Mouse (Mus musculus) embryonic fibroblast, embryonic 13.5 days (primary cell): ENCODE data around the gene Traf3ip3. TPM values are rescaled to one million over a fixed set of nuclear protein-coding genes. Genes with fewer than 3 reads are reported as not detected.

Experiments
- H3K27ac ChIP-seq: 2 replicates; pipeline ENCODE4 v1.5.1; 2012; ENCODE audit warnings: low read length, control low read depth, inconsistent platforms; ENCODE audit not compliant: insufficient read depth
- H3K4me1 ChIP-seq: 2 replicates; pipeline ENCODE4 v1.6.1; 2011; ENCODE audit warnings: low read length; ENCODE audit not compliant: control insufficient read depth, insufficient read depth
- H3K4me3 ChIP-seq: 2 replicates; pipeline ENCODE4 v1.5.1; 2011; ENCODE audit warnings: mild to moderate bottlenecking, control low read depth, low read length; ENCODE audit not compliant: insufficient read depth
- CTCF ChIP-seq: IDR thresholded peaks from 2 replicates; pipeline ENCODE4 v1.5.1; 2011; ENCODE audit warnings: mild to moderate bottlenecking, control low read depth, low read length, moderate library complexity, borderline replicate concordance; ENCODE audit not compliant: insufficient read depth
- POLR2A ChIP-seq: IDR thresholded peaks from 2 replicates; pipeline ENCODE4 v1.6.1; 2011; ENCODE audit warnings: low read depth, mild to moderate bottlenecking, control low read depth, low read length, moderate library complexity
- polyA plus RNA-seq: library from polyadenylated mRNA; stranded (reverse); fragments of >200 nt; gene quantifications from 2 replicates; pipeline ENCODE4 v1.2.4, GENCODE M21; 2011; ENCODE audit warnings: low read depth; ENCODE audit not compliant: missing spikeins, insufficient read length

Traf3ip3 gene
- polyA plus RNA-seq, 1 experiment = not detected

GRCm38 (mm10) chr1:193230935-193231334 lies 29.4 kb upstream of the Traf3ip3 start:
- no peaks in the 10 kb centered on the region for H3K4me1 ChIP-seq
- no peak overlapping the region for H3K27ac ChIP-seq
- H3K4me3 ChIP-seq = no peak overlapping the region
- TF ChIP-seq CTCF (no peak), POLR2A (no peak)

- no peaks in the 10 kb centered on the region for H3K4me1 ChIP-seq
- H3K27ac ChIP-seq = no peak overlapping the region
- TF ChIP-seq POLR2A = no peak
- no peak for TF ChIP-seq CTCF
Measured at GRCm38 (mm10) chr1:193230531-193230930, 29.0 kb upstream of the Traf3ip3 start.

GRCm38 (mm10) chr1:193229570-193229969 lies 28.1 kb upstream of the Traf3ip3 start:
- Histone ChIP-seq H3K27ac (no peak overlapping the region), H3K4me1 (no peaks in the 10 kb centered on the region), H3K4me3 (no peak overlapping the region)
- TF ChIP-seq CTCF = no peak
- no peak for TF ChIP-seq POLR2A

More at GRCm38 (mm10) chr1:193230531-193230930, 29.0 kb upstream of the Traf3ip3 start:
- no peak overlapping the region for H3K4me3 ChIP-seq

- TF ChIP-seq CTCF (no peak), POLR2A (no peak)
- Histone ChIP-seq H3K27ac (no peak overlapping the region), H3K4me1 (no peaks in the 10 kb centered on the region), H3K4me3 (no peak overlapping the region)
Measured at GRCm38 (mm10) chr1:193227537-193227936, 26.0 kb upstream of the Traf3ip3 start.

DNA sequence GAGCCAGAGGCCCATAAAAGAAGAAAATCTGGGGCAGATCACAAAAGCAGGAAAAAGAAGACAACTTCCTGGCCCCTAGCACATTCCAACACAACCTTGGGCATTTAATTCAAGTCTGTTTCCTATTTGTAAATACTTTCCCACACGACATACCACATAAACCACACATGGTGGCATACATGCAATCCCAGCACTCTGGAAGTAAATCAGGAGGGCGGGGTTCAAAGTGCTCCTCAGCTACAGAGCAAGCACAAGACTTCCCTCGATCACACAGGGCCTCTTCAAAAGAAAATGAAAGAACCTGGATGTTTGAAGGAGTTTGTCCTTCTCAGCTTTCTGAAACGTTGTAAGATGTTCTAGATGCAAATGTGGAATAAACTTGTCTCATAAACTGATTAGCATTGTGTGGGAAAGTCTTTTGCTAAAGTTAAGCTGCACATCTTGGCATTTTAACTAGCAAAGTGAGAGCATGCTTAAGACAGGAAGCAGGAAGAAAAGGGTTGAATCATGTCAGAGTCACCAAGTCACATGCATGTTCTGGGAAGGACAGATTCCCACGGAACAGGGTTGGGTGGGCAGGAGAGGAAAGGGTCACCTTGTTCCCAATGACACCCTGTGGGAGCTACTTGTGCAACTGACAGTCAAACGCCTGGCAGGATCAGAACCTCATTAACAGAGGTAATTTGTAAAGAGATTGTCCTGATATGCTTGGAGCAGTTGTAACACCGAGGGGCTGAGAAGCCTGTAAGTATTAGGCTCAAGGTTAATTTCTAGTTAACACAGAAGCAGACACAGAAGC lies 25.4 kb upstream of the Traf3ip3 start:
- no peak for TF ChIP-seq CTCF
- no peak for TF ChIP-seq POLR2A
- no peaks in the 10 kb centered on the region for H3K4me1 ChIP-seq
- no peak overlapping the region for H3K4me3 ChIP-seq
- no peak overlapping the region for H3K27ac ChIP-seq

DNA sequence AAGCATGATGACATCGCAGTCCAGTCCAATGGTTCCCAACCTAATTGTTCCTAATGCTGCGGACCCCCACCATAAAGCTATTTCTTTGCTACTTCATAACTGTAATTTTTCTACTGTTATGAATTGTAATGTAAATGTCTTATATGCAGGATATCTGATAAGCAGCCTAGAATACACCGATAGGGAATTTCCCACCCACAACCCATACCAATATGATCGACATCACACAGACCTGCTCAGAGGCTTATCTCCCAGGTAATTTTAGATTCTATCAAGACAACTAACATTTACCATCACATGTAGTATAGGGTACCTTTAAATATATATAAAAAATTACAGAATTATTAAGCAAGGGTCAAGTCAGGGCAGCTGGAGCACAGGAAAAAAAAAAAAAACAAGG lies 24.6 kb upstream of the Traf3ip3 start:
- no peak overlapping the region for H3K4me3 ChIP-seq
- H3K4me1 ChIP-seq = no peaks in the 10 kb centered on the region
- no peak overlapping the region for H3K27ac ChIP-seq
- TF ChIP-seq CTCF = no peak
- TF ChIP-seq POLR2A = no peak

GRCm38 (mm10) chr1:193225531-193225930 lies 24.0 kb upstream of the Traf3ip3 start:
- no peak overlapping the region for H3K27ac ChIP-seq
- H3K4me3 ChIP-seq = no peak overlapping the region
- TF ChIP-seq POLR2A = no peak
- TF ChIP-seq CTCF = no peak
- H3K4me1 ChIP-seq = no peaks in the 10 kb centered on the region

DNA sequence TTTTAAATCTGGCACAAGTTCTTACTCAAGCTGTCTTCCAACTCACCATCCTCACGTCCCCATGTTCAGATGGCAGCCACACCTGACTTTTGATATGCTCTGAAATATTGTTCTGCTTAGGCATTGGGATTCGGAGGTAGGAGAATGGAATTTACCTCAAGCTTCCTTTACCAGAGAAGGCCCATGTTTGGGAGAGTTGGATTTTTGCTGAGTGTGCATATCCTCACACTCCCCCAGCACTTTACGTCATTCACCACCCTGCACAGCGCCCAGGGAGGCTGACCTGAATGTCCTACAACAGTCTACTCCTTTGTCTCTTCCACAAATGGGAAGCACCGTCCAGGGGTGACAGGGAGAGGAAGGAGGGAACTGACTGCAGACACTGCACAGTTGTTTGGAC lies 18.9 kb upstream of the Traf3ip3 start:
- no peak overlapping the region for H3K4me3 ChIP-seq
- TF ChIP-seq CTCF (no peak), POLR2A (no peak)
- no peaks in the 10 kb centered on the region for H3K4me1 ChIP-seq
- no peak overlapping the region for H3K27ac ChIP-seq

DNA sequence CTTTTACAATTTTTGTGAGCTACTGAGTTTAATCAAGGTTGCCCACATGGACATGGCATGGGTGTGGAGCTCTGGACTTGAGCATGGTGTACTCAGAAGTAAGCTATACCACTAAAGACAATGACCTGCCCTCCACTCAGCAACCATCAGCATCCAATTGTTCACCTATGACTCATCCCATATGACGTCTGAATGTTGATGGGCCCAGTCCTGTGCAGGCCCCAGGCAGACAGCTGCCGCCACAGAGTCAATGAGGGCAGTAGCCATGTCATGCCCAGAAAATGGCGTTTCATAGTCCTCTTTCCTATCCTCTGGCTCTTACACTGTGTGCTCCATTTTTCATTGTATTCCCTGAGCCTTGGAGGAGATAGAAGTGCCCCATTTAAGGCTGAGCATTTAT lies 14.5 kb upstream of the Traf3ip3 start:
- Histone ChIP-seq H3K27ac (no peak overlapping the region), H3K4me3 (no peak overlapping the region), H3K4me1 (no peaks in the 10 kb centered on the region)
- TF ChIP-seq POLR2A (no peak), CTCF (no peak)

GRCm38 (mm10) chr1:193214053-193214452 lies 12.6 kb upstream of the Traf3ip3 start:
- TF ChIP-seq POLR2A (no peak), CTCF (no peak)
- Histone ChIP-seq H3K4me1 (no peaks in the 10 kb centered on the region), H3K4me3 (no peak overlapping the region), H3K27ac (no peak overlapping the region)
